Mouse (Mus musculus): Measurements from ENCODE around the gene Hsf2bp.

DNA sequence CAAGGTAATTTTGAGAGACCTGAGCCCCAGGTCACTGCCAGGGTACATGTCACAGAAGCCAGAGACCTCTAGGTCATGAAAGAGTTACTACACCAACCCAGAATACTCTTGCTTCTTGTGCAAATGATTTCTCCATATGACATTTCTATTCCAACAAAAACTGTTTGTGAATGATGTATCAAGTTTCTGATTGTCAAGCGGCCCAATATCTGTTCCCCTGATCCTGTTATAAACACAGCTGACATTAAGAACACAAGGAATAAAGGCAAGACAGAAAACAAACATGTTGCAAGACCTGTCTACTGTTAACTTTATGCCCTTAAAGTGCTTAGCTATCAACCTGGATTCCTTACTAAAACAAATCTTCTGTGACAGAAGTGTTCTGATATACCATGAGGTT lies 37.8 kb downstream of the Hsf2bp start:
- TF ChIP-seq GATA1 (IDR thresholded peaks at IDR 0.05; ENCODE audit: borderline replicate concordance, low read length) (no peak), FLI1 (IDR thresholded peaks at IDR 0.05; ENCODE audit: low read length) (no peak)

Data from megakaryocyte, embryonic 14.5 days (primary cell).